Mouse (Mus musculus) liver, embryonic 14.5 days (tissue): ENCODE data around the gene Fbrsl1. TPM values are rescaled to one million over a fixed set of nuclear protein-coding genes. Genes with fewer than 3 reads are reported as not detected.

Experiments
- ATAC-seq: fragments of 200-750 bp; cut with Nextera tagmentation; 2 replicates; pipeline ENCODE4 v1.8.0; 2017; ENCODE audit warnings: moderate number of reproducible peaks, mild to moderate bottlenecking, moderate library complexity; ENCODE audit not compliant: insufficient read depth
- DNase-seq, 3 experiments: peaks; one replicate each; pipeline ENCODE4 v3.0.0-alpha.2; 2012 to 2013; ENCODE audit warnings: low read depth in 3 of 3, low spot score in 3 of 3
- H3K27ac ChIP-seq: fragments of 300-500 bp; sonication (generic); 2 replicates; pipeline ENCODE4 v1.5.1; 2014; ENCODE audit warnings: moderate library complexity, mild to moderate bottlenecking, control low read depth, inconsistent platforms
- H3K27me3 ChIP-seq: fragments of 300-500 bp; sonication (generic); 2 replicates; pipeline ENCODE4 v1.6.1; 2014; ENCODE audit warnings: mild to moderate bottlenecking, low read length, moderate library complexity; ENCODE audit not compliant: control insufficient read depth, insufficient read depth
- H3K36me3 ChIP-seq: fragments of 300-500 bp; sonication (generic); replicated peaks from 2 replicates; pipeline ENCODE4 v1.6.1; 2014; ENCODE audit warnings: low read depth; ENCODE audit not compliant: control insufficient read depth, insufficient read depth
- H3K4me1 ChIP-seq, 2 experiments: fragments of 200-500 bp in 1 of 2; fragments of 300-500 bp in 1 of 2; sonication (generic) in 1 of 2; replicated peaks; 2 replicates each; pipeline ENCODE4 v1.6.1; 2012 to 2014; ENCODE audit warnings: antibody characterized with exemption in 1 of 2, inconsistent platforms in 1 of 2, low read length in 1 of 2; ENCODE audit not compliant: control insufficient read depth in 2 of 2, insufficient read depth in 2 of 2
- H3K4me2 ChIP-seq: fragments of 300-500 bp; sonication (generic); 2 replicates; pipeline ENCODE4 v1.6.1; 2014; ENCODE audit warnings: low read depth, mild to moderate bottlenecking, control low read depth, moderate library complexity
- H3K4me3 ChIP-seq, 2 experiments: fragments of 200-500 bp in 1 of 2; fragments of 300-500 bp in 1 of 2; sonication (generic) in 1 of 2; 2 replicates each; pipeline ENCODE4 v1.5.1; 2012 to 2014; ENCODE audit warnings: low read depth in 2 of 2, low read length in 2 of 2, mild to moderate bottlenecking in 2 of 2, control low read depth in 1 of 2, inconsistent platforms in 1 of 2, moderate library complexity in 1 of 2; ENCODE audit not compliant: insufficient read depth in 1 of 2
- H3K9ac ChIP-seq: fragments of 300-500 bp; sonication (generic); replicated peaks from 2 replicates; pipeline ENCODE4 v1.6.1; 2014; ENCODE audit warnings: mild to moderate bottlenecking, control low read depth, moderate library complexity
- H3K9me3 ChIP-seq: fragments of 300-500 bp; sonication (generic); 2 replicates; pipeline ENCODE4 v1.6.1; 2016; ENCODE audit warnings: low read length, mixed read lengths; ENCODE audit not compliant: control insufficient read depth
- CTCF ChIP-seq: IDR thresholded peaks from 2 replicates; pipeline ENCODE4 v1.5.1; 2016; ENCODE audit warnings: antibody characterized with exemption, low read depth, control low read depth
- EP300 ChIP-seq: IDR thresholded peaks from 2 replicates; pipeline ENCODE4 v1.6.1; 2016; ENCODE audit warnings: antibody characterized with exemption, low read depth
- WGBS: fragments of 180-500 bp; shearing (Covaris S2); extraction: QIAGEN DNeasy Blood & Tissue Kit; methylation state at CpG from one replicate; pipeline ENCODE4 v1.1.7; 2014; ENCODE audit not compliant: insufficient replicate concordance; 5-methylcytosine and 5-hydroxymethylcytosine counted together
- polyA plus RNA-seq, 2 experiments: library from polyadenylated mRNA; depleted of rRNA in 1 of 2; stranded (reverse) in 1 of 2; unstranded in 1 of 2; fragments of >200 nt; fragmentation: Nextera tagmentation in 1 of 2; extraction: Ambion mirVana in 1 of 2; gene quantifications; 2 replicates each; pipeline versions ENCODE4 v1.2.1 to v1.2.3; 2012 to 2014

The Fbrsl1 gene
- polyA plus RNA-seq, 2 experiments: 4.3 to 9.5 TPM

DNA sequence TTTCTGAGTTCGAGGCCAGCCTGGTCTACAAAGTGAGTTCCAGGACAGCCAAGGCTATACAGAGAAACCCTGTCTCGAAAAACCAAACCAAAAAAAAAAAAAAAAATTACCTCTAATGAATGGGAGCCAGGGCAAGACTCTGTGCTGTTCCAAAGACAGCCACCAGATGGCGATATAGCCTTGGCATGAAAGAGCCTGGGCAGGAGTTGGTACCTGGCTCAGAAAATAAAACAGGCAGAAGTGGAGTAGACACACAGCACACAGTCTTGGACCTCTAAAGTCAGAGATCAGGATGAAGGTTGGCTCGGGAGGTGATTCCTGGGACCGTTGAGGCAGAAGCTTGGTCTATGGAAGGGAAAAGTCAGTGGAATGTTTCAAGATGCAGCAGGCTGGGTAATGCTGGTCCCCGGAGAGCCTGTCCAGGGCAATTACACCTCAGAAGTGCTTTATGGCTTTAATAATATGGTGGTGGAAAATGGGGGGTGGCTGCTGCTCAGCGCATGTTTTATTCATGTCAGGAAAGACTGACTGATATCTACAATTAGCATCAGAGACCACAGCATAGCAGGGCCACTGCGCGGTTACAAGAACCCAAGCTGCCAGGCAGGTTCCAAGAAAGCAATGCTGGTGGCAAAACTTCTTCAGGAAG, 90.6 kb downstream of the Fbrsl1 start:
- Histone ChIP-seq H3K27me3 (no peaks in the 10 kb centered on the region), H3K27ac (no peak overlapping the region), H3K4me1 (no peaks in the 10 kb centered on the region), H3K4me2 (no peak overlapping the region), H3K4me3 (no peak overlapping the region), H3K9me3 (no peaks in the 10 kb centered on the region), H3K36me3 (no peaks in the 10 kb centered on the region), H3K9ac (no peak overlapping the region)
- no peak for ATAC-seq
- TF ChIP-seq CTCF: peak; percentile 92
- TF ChIP-seq EP300: no peak
- WGBS: 39% methylated on average over 8 of the region's 9 CpGs
- peak; percentile 51 to 58 (median 53) for DNase-seq

GRCm38 (mm10) chr5:110354716-110355115, 93.6 kb downstream of the Fbrsl1 start:
- DNase-seq: no peak
- no peak for ATAC-seq
- no peaks in the 10 kb centered on the region for H3K27me3 ChIP-seq
- no peak overlapping the region for H3K27ac ChIP-seq
- no peaks in the 10 kb centered on the region for H3K36me3 ChIP-seq
- H3K4me1 ChIP-seq: no peaks in the 10 kb centered on the region
- no peak overlapping the region for H3K9ac ChIP-seq
- TF ChIP-seq EP300: no peak
- TF ChIP-seq CTCF: peak; percentile 66
- no peaks in the 10 kb centered on the region for H3K9me3 ChIP-seq
- no peak overlapping the region for H3K4me2 ChIP-seq
- no peak overlapping the region for H3K4me3 ChIP-seq
- 16% methylated on average over 7 of the region's 7 CpGs for WGBS

GRCm38 (mm10) chr5:110347006-110347405, 101.3 kb downstream of the Fbrsl1 start:
- TF ChIP-seq EP300 (no peak), CTCF (no peak)
- Histone ChIP-seq H3K4me2 (no peak overlapping the region), H3K36me3 (no peaks in the 10 kb centered on the region), H3K27me3 (peaks cover 19% of the 10 kb centered on the region), H3K4me3 (no peak overlapping the region), H3K4me1 (no peaks in the 10 kb centered on the region), H3K9me3 (no peaks in the 10 kb centered on the region), H3K27ac (no peak overlapping the region), H3K9ac (no peak overlapping the region)
- 50% methylated on average over 8 of the region's 8 CpGs for WGBS
- ATAC-seq (no peak), DNase-seq (no peak)

DNA sequence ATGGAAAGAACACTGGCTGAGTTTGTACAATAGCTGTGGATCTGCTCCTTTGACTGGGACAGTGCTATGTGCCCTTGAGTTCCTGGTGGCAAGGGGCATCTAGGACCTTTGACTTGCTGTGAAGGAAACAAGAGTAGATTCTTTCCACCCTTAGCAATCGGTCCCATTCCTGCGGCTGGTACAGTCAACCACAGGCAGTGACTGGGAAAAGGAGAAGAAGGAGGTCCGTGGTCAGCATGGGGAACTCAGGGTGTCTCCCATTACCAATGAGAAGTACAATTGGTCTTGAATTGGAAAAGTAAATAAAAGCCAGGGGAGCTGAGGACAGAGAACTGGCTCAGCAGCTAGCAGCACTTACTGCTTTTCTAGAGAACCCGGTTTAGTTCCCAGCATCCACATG, 102.8 kb downstream of the Fbrsl1 start:
- ATAC-seq (no peak), DNase-seq (no peak)
- Histone ChIP-seq H3K4me2 (no peak overlapping the region), H3K9ac (no peak overlapping the region), H3K27ac (no peak overlapping the region), H3K9me3 (no peaks in the 10 kb centered on the region), H3K4me1 (no peaks in the 10 kb centered on the region), H3K36me3 (no peaks in the 10 kb centered on the region), H3K27me3 (peaks cover 23% of the 10 kb centered on the region), H3K4me3 (no peak overlapping the region)
- no peak for TF ChIP-seq EP300
- TF ChIP-seq CTCF: no peak
- WGBS: 18% methylated on average over 4 of the region's 4 CpGs

DNA sequence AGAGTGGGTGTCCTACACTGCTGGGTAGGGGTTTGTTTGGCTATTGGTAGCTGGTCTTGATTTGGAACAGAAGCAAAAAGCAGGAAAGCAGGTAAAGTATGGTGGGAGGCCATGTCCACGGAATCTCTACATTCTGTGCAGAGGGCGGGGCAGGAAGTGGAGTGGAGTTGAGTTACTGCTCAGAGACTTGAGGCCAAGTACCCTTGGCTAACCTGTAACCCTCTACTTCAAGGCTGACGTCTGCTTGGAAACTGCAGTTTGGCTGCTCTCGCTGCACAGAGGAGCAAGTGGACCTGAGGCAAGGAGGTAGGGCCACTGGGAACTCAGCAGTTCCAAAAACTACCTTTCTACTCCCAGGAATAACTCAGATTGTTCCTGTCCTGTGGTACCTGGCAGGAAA, 103.8 kb downstream of the Fbrsl1 start, which contains the start of gene Lrcol1:
Lrcol1 (plus strand) TSS at position 207 of the 400 bp plus-strand sequence.
- DNase-seq: no peak
- no peak within 1 kb of the TSS for H3K4me2 ChIP-seq
- H3K4me3 ChIP-seq: no peak within 1 kb of the TSS
- no peaks in the 10 kb centered on the region for H3K9me3 ChIP-seq
- H3K27ac ChIP-seq: no peak within 1 kb of the TSS
- WGBS: 57% methylated on average over 4 of the region's 4 CpGs
- H3K27me3 ChIP-seq: peaks cover 23% of the 10 kb centered on the region
- no peak for ATAC-seq
- TF ChIP-seq CTCF (no peak), EP300 (no peak)
- no peaks in the 10 kb centered on the region for H3K36me3 ChIP-seq
- H3K9ac ChIP-seq: no peak within 1 kb of the TSS
- H3K4me1 ChIP-seq: no peaks in the 10 kb centered on the region
